24 mouse cellular contexts compared by ENCODE assay signal in the genomic region with DNA sequence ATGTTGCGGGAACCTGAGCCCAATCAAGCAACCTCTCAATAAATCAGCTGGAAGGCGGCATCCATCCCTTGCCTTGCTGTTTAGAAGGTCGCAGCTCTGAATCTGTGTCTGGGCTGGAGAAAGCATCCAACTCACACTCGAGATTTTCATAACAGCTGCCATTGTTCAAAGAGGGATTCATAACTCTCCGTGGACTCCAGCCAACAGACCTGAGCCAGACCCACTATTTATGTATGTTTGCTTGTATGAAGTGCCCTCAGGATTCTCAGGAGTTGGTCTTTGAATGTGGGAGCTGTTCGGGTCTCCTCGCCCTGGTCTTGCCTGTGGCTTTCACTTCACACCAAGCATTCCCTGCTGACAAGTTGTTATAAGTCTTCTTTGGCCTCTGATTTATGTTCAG.
DNase-seq lines count a peak whose midpoint lies in the region; ATAC-seq and TF ChIP-seq lines count a peak whose summit lies in the region.
"Had no signal": no experiment of that assay in that cellular context is flagged by ENCODE, and none has a peak within 500 bp of the region (broad histone marks: within the 10 kb centered on the region; RNA-seq: fewer than 3 reads in every experiment).

No protein-coding gene starts in this region.

- no peak overlapping the region for H3K27ac ChIP-seq in lung, postnatal 0 days (ENCODE audit: low read length)
- no peak overlapping the region for H3K27ac ChIP-seq in midbrain, embryonic 11.5 days (ENCODE audit: low read depth, low read length)
- H3K27ac ChIP-seq in midbrain, embryonic 13.5 days = no peak overlapping the region
- H3K27ac ChIP-seq: forebrain, embryonic 10.5 days; forebrain, embryonic 13.5 days; heart, adult 2 months; heart, embryonic 10.5 days; heart, embryonic 13.5 days; hindbrain, embryonic 14.5 days had no signal

- no peaks in the 10 kb centered on the region for H3K9me3 ChIP-seq in lung, postnatal 0 days (ENCODE audit: low read length)
- H3K9me3 ChIP-seq in midbrain, embryonic 11.5 days (ENCODE audit: control insufficient read depth, low read length) = no peaks in the 10 kb centered on the region
- H3K9me3 ChIP-seq in midbrain, embryonic 13.5 days = peaks cover 4% of the 10 kb centered on the region; the same call in 1 of the 2 replicates
- H3K9me3 ChIP-seq: forebrain, embryonic 13.5 days; heart, embryonic 10.5 days had no signal

- no peaks in the 10 kb centered on the region for H3K36me3 ChIP-seq in lung, postnatal 0 days (ENCODE audit: insufficient read depth, low read length)
- H3K36me3 ChIP-seq in midbrain, embryonic 11.5 days (ENCODE audit: control insufficient read depth, insufficient read depth, low read length) = no peaks in the 10 kb centered on the region
- no peaks in the 10 kb centered on the region for H3K36me3 ChIP-seq in midbrain, embryonic 13.5 days
- H3K36me3 ChIP-seq: forebrain, embryonic 10.5 days; heart, embryonic 10.5 days; heart, embryonic 13.5 days had no signal

- no peak overlapping the region for H3K4me2 ChIP-seq in lung, postnatal 0 days (replicated peaks; ENCODE audit: low read depth, low read length)
- H3K4me2 ChIP-seq in midbrain, embryonic 11.5 days = no peak overlapping the region
- no peak overlapping the region for H3K4me2 ChIP-seq in midbrain, embryonic 13.5 days (replicated peaks)
- H3K4me2 ChIP-seq: forebrain, embryonic 13.5 days; heart, embryonic 13.5 days; hindbrain, embryonic 14.5 days had no signal

- no peak for TF ChIP-seq POLR2A in lung, adult 2 months (IDR thresholded peaks at IDR 0.05; ENCODE audit: borderline replicate concordance, extremely low read depth, low read depth, low read length)

- H3K27me3 ChIP-seq in lung, postnatal 0 days (replicated peaks; ENCODE audit: insufficient read depth, low read length) = no peaks in the 10 kb centered on the region
- no peaks in the 10 kb centered on the region for H3K27me3 ChIP-seq in midbrain, embryonic 11.5 days (ENCODE audit: control insufficient read depth, insufficient read depth, low read length)
- H3K27me3 ChIP-seq in midbrain, embryonic 13.5 days = no peaks in the 10 kb centered on the region
- H3K27me3 ChIP-seq: forebrain, embryonic 13.5 days had no signal

- no peak overlapping the region for H3K9ac ChIP-seq in lung, postnatal 0 days (replicated peaks; ENCODE audit: low read depth)
- no peak overlapping the region for H3K9ac ChIP-seq in midbrain, embryonic 11.5 days (ENCODE audit: low read length)
- no peak overlapping the region for H3K9ac ChIP-seq in midbrain, embryonic 13.5 days (replicated peaks)
- H3K9ac ChIP-seq: forebrain, embryonic 13.5 days; heart, embryonic 13.5 days; hindbrain, embryonic 14.5 days had no signal

- H3K4me1 ChIP-seq in lung, postnatal 0 days (ENCODE audit: insufficient read depth, low read depth, low read length) = no peaks in the 10 kb centered on the region
- no peaks in the 10 kb centered on the region for H3K4me1 ChIP-seq in lung, adult 2 months (ENCODE audit: control insufficient read depth, insufficient read depth, low read length)
- H3K4me1 ChIP-seq in midbrain, embryonic 11.5 days (ENCODE audit: control insufficient read depth, insufficient read depth, low read length) = no peaks in the 10 kb centered on the region
- H3K4me1 ChIP-seq in midbrain, embryonic 13.5 days (replicated peaks) = no peaks in the 10 kb centered on the region
- H3K4me1 ChIP-seq: forebrain, embryonic 13.5 days; heart, embryonic 10.5 days; heart, embryonic 13.5 days had no signal

- no peak for ATAC-seq in lung, postnatal 0 days
- no peak for ATAC-seq in midbrain, embryonic 11.5 days (ENCODE audit: low FRiP score)
- no peak for ATAC-seq in midbrain, embryonic 13.5 days
- ATAC-seq: CD4-positive, CD25-positive, alpha-beta regulatory T cell, adult 4 months; forebrain, embryonic 13.5 days; forebrain, embryonic 16.5 days had no signal

- no peak overlapping the region for H3K4me3 ChIP-seq in lung, postnatal 0 days (ENCODE audit: low read depth, low read length)
- no peak overlapping the region for H3K4me3 ChIP-seq in lung, adult 2 months (replicated peaks; ENCODE audit: extremely low read depth, low read depth, low read length)
- no peak overlapping the region for H3K4me3 ChIP-seq in midbrain, embryonic 11.5 days (ENCODE audit: low read depth, low read length)
- H3K4me3 ChIP-seq in midbrain, embryonic 13.5 days (replicated peaks) = no peak overlapping the region
- H3K4me3 ChIP-seq: forebrain, embryonic 10.5 days; forebrain, embryonic 13.5 days; heart, adult 2 months; heart, embryonic 10.5 days; heart, embryonic 13.5 days had no signal

- 32% methylated on average over 7 of the region's 7 CpGs for WGBS in lung, postnatal 0 days
- WGBS in lung, adult 2 months = 48% methylated on average over 7 of the region's 7 CpGs
- 87% methylated on average over 7 of the region's 7 CpGs for WGBS in midbrain, embryonic 11.5 days
- WGBS in midbrain, embryonic 13.5 days = 86% methylated on average over 7 of the region's 7 CpGs

- DNase-seq in kidney, postnatal 4 days = peak; percentile 47 to 55
- DNase-seq in kidney, adult 18-20 months = no peak
- DNase-seq in lung, postnatal 0 days (ENCODE audit: low spot score) = peak; percentile 12
- DNase-seq in lung, adult 2 months = no peak
- peak; percentile 39 for DNase-seq in midbrain, embryonic 11.5 days (ENCODE audit: low spot score, missing footprints)
- DNase-seq in T-cell, adult 2 months (ENCODE audit: low spot score) = no peak
- DNase-seq: adrenal gland, postnatal 10 days; adrenal gland, postnatal 36 days; cerebellum, adult 18-20 months; cerebellum, adult 9-10 months; cerebellum, postnatal 14 days; gastrocnemius, postnatal 10 days; gastrocnemius, postnatal 36 days; heart, adult 2 months; heart, postnatal 14 days; heart, postnatal 4 days had no signal

- no peak for TF ChIP-seq EP300 in lung, postnatal 0 days (IDR thresholded peaks at IDR 0.05)

- TF ChIP-seq CTCF in lung, postnatal 0 days (IDR thresholded peaks at IDR 0.05) = no peak
- no peak for TF ChIP-seq CTCF in lung, adult 2 months (IDR thresholded peaks at IDR 0.05; ENCODE audit: insufficient read depth, low read length)

Comparison
In these comparisons a context has a peak if more than half of its experiments do, and no peak if none do; other contexts are left out.
1. DNase-seq: peak in kidney, postnatal 4 days (2 of 2), lung, postnatal 0 days (single experiment) and midbrain, embryonic 11.5 days (single experiment); none in kidney, adult 18-20 months (single experiment), lung, adult 2 months (single experiment) and T-cell, adult 2 months (single experiment).